Mouse (Mus musculus): ENCODE data around the gene Spx. TPM values are rescaled to one million over a fixed set of nuclear protein-coding genes. Genes with fewer than 3 reads are reported as not detected.

Gene Spx
- polyA plus RNA-seq, 1 experiment from 2014 or later, result 0.18 TPM

GRCm38 (mm10) chr6:142462194-142462593 lies 49.0 kb downstream of the Spx start:
- Histone ChIP-seq H3K4me3 (ENCODE audit: low read length) (no peak overlapping the region), H3K4me1 (ENCODE audit: control insufficient read depth, insufficient read depth, low read length) (no peaks in the 10 kb centered on the region), H3K9ac (ENCODE audit: low read depth, low read length) (no peak overlapping the region), H3K27me3 (replicated peaks; ENCODE audit: control insufficient read depth, insufficient read depth, low read length) (no peaks in the 10 kb centered on the region), H3K9me3 (ENCODE audit: control insufficient read depth, low read length) (no peaks in the 10 kb centered on the region), H3K36me3 (ENCODE audit: control insufficient read depth, insufficient read depth, low read length) (no peaks in the 10 kb centered on the region), H3K27ac (ENCODE audit: low read length) (no peak overlapping the region), H3K4me2 (ENCODE audit: low read depth, low read length) (no peak overlapping the region)
- ATAC-seq, result no peak
- 76% methylated on average over 6 of the region's 6 CpGs for WGBS

Other genes with a start within 250 kb of the Spx start
- gene Slco1a6, start 204.9 kb upstream of the Spx start, polyA plus RNA-seq (2015; fragmentation: Nextera tagmentation; extraction: Ambion mirVana), result not detected in 2 replicates
- 35.9 and 42.4 TPM in 2 replicates for gene Iapp, start 115.0 kb upstream of the Spx start, polyA plus RNA-seq (2015; fragmentation: Nextera tagmentation; extraction: Ambion mirVana)
- 0.06 TPM in 1 of 2 replicates, not detected in the other for gene Slco1a5, start 90.5 kb upstream of the Spx start, polyA plus RNA-seq (2015; fragmentation: Nextera tagmentation; extraction: Ambion mirVana)
- 13.2 and 13.4 TPM in 2 replicates for gene Pyroxd1, start 67.8 kb upstream of the Spx start, polyA plus RNA-seq (2015; fragmentation: Nextera tagmentation; extraction: Ambion mirVana)
- gene Recql, start 26.4 kb upstream of the Spx start, polyA plus RNA-seq (2015; fragmentation: Nextera tagmentation; extraction: Ambion mirVana), result 16.6 and 18.0 TPM in 2 replicates
- 55.9 and 59.3 TPM in 2 replicates for gene Golt1b, start 26.2 kb upstream of the Spx start, polyA plus RNA-seq (2015; fragmentation: Nextera tagmentation; extraction: Ambion mirVana)
- 0.69 and 1.7 TPM in 2 replicates for gene Gys2, start 59.7 kb downstream of the Spx start, polyA plus RNA-seq (2015; fragmentation: Nextera tagmentation; extraction: Ambion mirVana)
- gene Ldhb, start 94.5 kb downstream of the Spx start, polyA plus RNA-seq (2015; fragmentation: Nextera tagmentation; extraction: Ambion mirVana), result 80.5 and 93.6 TPM in 2 replicates
- gene Kcnj8, start 158.2 kb downstream of the Spx start, polyA plus RNA-seq (2015; fragmentation: Nextera tagmentation; extraction: Ambion mirVana), result 30.1 and 35.7 TPM in 2 replicates